Mouse (Mus musculus): ENCODE data around the gene Espn. TPM values are rescaled to one million over a fixed set of nuclear protein-coding genes. Genes with fewer than 3 reads are reported as not detected.

The Espn gene
- polyA plus RNA-seq, 1 experiment from 2014 or later = 1.8 TPM

DNA sequence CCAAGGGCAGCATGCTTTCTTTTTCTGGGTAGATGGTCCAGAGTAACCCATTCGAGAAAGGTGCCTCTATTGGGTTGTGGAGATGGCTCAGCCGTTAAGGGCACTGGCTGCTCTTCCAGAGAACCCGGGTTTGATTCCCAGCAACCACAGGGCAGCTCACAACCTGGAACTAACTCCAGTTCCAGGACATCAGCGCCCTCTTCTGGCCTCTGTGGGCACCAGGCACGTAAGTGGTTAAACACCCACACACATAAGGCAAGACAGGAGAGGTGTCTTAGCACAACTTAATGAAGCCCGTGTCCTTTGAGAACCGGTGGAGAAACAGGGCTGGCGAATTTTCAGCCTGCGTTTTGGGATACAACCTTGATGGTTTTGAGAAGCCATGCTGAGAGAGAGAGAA lies 77.6 kb downstream of the Espn start:
- Histone ChIP-seq H3K9me3 (replicated peaks) (no peaks in the 10 kb centered on the region), H3K4me3 (replicated peaks) (no peak overlapping the region), H3K36me3 (no peaks in the 10 kb centered on the region), H3K4me1 (replicated peaks) (peaks cover 41% of the 10 kb centered on the region), H3K27me3 (peaks cover 6% of the 10 kb centered on the region; the same call in 1 of the 2 replicates), H3K27ac (no peak overlapping the region), H3K4me2 (no peak overlapping the region), H3K9ac (no peak overlapping the region)
- DNase-seq (no peak), ATAC-seq (ENCODE audit: low read depth) (no peak)
- 77% methylated on average over 9 of the region's 9 CpGs for WGBS (ENCODE audit: insufficient replicate concordance)

DNA sequence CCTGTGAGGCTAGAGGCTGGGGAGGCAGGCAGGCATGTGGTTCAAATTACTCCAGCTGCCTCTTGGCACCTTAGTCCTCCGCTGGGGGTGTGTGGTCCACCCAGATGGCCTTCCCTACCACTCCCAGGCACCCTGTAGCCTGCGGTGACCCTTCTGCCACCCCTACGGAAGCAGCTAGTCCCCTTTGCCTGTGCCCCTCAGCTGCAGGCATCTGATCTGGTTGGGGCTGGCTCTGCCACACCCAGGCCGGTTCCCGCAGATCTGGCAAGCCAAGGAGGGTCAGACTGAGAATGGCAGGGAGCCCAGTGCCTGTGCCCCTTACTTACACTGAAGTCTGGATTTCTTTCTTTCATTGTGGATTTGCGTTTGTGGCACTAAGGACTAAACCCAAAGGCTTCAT lies 78.5 kb downstream of the Espn start:
- Histone ChIP-seq H3K27me3 (peaks cover 6% of the 10 kb centered on the region; the same call in 1 of the 2 replicates), H3K27ac (no peak overlapping the region), H3K4me3 (replicated peaks) (no peak overlapping the region), H3K9me3 (replicated peaks) (no peaks in the 10 kb centered on the region), H3K36me3 (no peaks in the 10 kb centered on the region), H3K4me1 (replicated peaks) (peaks cover 41% of the 10 kb centered on the region), H3K4me2 (no peak overlapping the region), H3K9ac (no peak overlapping the region)
- ATAC-seq (ENCODE audit: low read depth) (no peak), DNase-seq (no peak)
- WGBS (ENCODE audit: insufficient replicate concordance) = 65% methylated on average over 6 of the region's 6 CpGs

GRCm38 (mm10) chr4:152072655-152073054 lies 79.5 kb downstream of the Espn start:
- Histone ChIP-seq H3K9ac (no peak overlapping the region), H3K4me3 (replicated peaks) (no peak overlapping the region), H3K9me3 (replicated peaks) (no peaks in the 10 kb centered on the region), H3K4me1 (replicated peaks) (peaks cover 32% of the 10 kb centered on the region), H3K27ac (no peak overlapping the region), H3K27me3 (peaks cover 6% of the 10 kb centered on the region; the same call in 1 of the 2 replicates), H3K4me2 (no peak overlapping the region), H3K36me3 (no peaks in the 10 kb centered on the region)
- ATAC-seq (ENCODE audit: low read depth) (no peak), DNase-seq (no peak)
- 61% methylated on average over 10 of the region's 10 CpGs for WGBS (ENCODE audit: insufficient replicate concordance)

GRCm38 (mm10) chr4:152072121-152072601 lies 80.0 kb downstream of the Espn start, which contains the start of gene Plekhg5:
Plekhg5 (plus strand) TSS chr4:152072498.
- Histone ChIP-seq H3K9me3 (replicated peaks) (no peaks in the 10 kb centered on the region), H3K4me3 (replicated peaks) (no peak within 1 kb of the TSS), H3K27me3 (peaks cover 6% of the 10 kb centered on the region; the same call in 1 of the 2 replicates), H3K4me1 (replicated peaks) (peaks cover 37% of the 10 kb centered on the region), H3K4me2 (no peak within 1 kb of the TSS), H3K9ac (no peak within 1 kb of the TSS), H3K27ac (no peak within 1 kb of the TSS), H3K36me3 (no peaks in the 10 kb centered on the region)
- DNase-seq (no peak), ATAC-seq (ENCODE audit: low read depth) (no peak)
- 23% methylated on average over 10 of the region's 10 CpGs for WGBS (ENCODE audit: insufficient replicate concordance)

DNA sequence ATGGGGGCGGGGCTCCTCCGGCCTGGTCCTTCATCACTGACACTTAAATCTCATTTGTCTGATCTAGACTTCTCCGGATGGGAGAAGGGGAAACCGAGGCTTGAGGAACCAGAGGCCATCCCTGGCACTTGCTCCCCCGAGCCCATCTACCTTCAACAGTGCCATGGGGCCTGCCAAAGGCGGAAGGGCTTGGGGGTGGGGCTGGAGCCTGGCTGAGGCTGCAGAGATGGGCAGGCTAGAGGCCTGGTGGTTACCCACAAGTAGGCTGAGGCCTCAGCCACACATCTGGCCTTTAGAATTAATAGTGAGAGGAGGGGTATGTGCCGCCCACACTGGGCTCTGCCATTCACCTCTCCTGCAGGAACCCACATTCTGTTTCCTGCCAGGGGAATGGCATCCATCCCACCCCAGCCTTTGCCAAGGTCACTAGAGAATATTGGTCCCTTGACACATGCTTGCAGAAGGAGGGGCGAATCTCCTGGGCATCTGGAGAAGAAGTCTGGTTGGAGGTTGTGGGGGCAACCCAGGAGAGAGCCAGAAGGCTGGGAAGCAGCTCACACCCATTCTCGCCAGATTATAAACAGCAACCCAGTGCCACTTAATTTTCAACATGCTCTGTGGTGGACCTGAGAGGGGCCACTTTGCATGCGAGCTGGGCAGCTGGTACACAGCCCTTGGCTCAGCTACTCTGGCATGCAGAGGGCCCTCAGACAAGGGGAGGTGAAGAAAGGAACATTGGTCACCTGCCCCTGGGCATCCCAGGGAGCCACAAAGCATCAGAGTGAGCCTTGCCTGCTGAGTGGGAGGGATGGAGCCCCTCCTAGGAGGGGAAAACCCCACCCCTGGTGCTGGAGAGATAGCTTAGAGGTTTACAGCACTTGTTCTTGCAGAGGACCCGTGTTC lies 81.4 kb downstream of the Espn start:
- Histone ChIP-seq H3K4me2 (no peak overlapping the region), H3K27me3 (peaks cover 6% of the 10 kb centered on the region; the same call in 1 of the 2 replicates), H3K36me3 (no peaks in the 10 kb centered on the region), H3K9ac (no peak overlapping the region), H3K9me3 (replicated peaks) (no peaks in the 10 kb centered on the region), H3K4me3 (replicated peaks) (no peak overlapping the region), H3K27ac (no peak overlapping the region), H3K4me1 (replicated peaks) (peaks cover 37% of the 10 kb centered on the region)
- DNase-seq (no peak), ATAC-seq (ENCODE audit: low read depth) (no peak)
- 42% methylated on average over 11 of the region's 11 CpGs for WGBS (ENCODE audit: insufficient replicate concordance)

Other genes starting within 250 kb of the Espn start
- gene Dnajc11, start 218.7 kb downstream of the Espn start, polyA plus RNA-seq (2015; fragmentation: Nextera tagmentation; extraction: Ambion mirVana) = 58.3 and 66.6 TPM in 2 replicates
- 7.8 and 8.1 TPM in 2 replicates for gene Thap3, start 163.4 kb downstream of the Espn start, polyA plus RNA-seq (2015; fragmentation: Nextera tagmentation; extraction: Ambion mirVana)
- gene Phf13, start 156.1 kb downstream of the Espn start, polyA plus RNA-seq (2015; fragmentation: Nextera tagmentation; extraction: Ambion mirVana) = 5.4 and 6.2 TPM in 2 replicates
- gene Klhl21, start 143.6 kb downstream of the Espn start, polyA plus RNA-seq (2015; fragmentation: Nextera tagmentation; extraction: Ambion mirVana) = 6.0 and 6.5 TPM in 2 replicates
- 7.2 and 9.5 TPM in 2 replicates for gene Zbtb48, start 124.7 kb downstream of the Espn start, polyA plus RNA-seq (2015; fragmentation: Nextera tagmentation; extraction: Ambion mirVana)
- 0.07 TPM in 1 of 2 replicates, not detected in the other for gene Tas1r1, start 113.8 kb downstream of the Espn start, polyA plus RNA-seq (2015; fragmentation: Nextera tagmentation; extraction: Ambion mirVana)
- 21.9 and 24.1 TPM in 2 replicates for gene Nol9, start 113.0 kb downstream of the Espn start, polyA plus RNA-seq (2015; fragmentation: Nextera tagmentation; extraction: Ambion mirVana)
- gene Plekhg5, start 79.9 kb downstream of the Espn start, polyA plus RNA-seq (2015; fragmentation: Nextera tagmentation; extraction: Ambion mirVana) = 4.9 and 5.1 TPM in 2 replicates
- 0.37 and 0.48 TPM in 2 replicates for gene Tnfrsf25, start 36.4 kb downstream of the Espn start, polyA plus RNA-seq (2015; fragmentation: Nextera tagmentation; extraction: Ambion mirVana)
- 0.06 TPM in 1 of 2 replicates, not detected in the other for gene Hes2, start 6.5 kb upstream of the Espn start, polyA plus RNA-seq (2015; fragmentation: Nextera tagmentation; extraction: Ambion mirVana)
- gene Acot7, start 25.8 kb upstream of the Espn start, polyA plus RNA-seq (2015; fragmentation: Nextera tagmentation; extraction: Ambion mirVana) = 24.8 and 25.2 TPM in 2 replicates
- 0.81 and 0.82 TPM in 2 replicates for gene Gpr153, start 121.9 kb upstream of the Espn start, polyA plus RNA-seq (2015; fragmentation: Nextera tagmentation; extraction: Ambion mirVana)
- not detected in 2 replicates for gene Hes3, start 139.3 kb upstream of the Espn start, polyA plus RNA-seq (2015; fragmentation: Nextera tagmentation; extraction: Ambion mirVana)
- gene Icmt, start 144.9 kb upstream of the Espn start, polyA plus RNA-seq (2015; fragmentation: Nextera tagmentation; extraction: Ambion mirVana) = 7.9 and 8.6 TPM in 2 replicates
- 0.27 and 0.31 TPM in 2 replicates for gene Rnf207, start 166.6 kb upstream of the Espn start, polyA plus RNA-seq (2015; fragmentation: Nextera tagmentation; extraction: Ambion mirVana)
- gene Rpl22, start 173.4 kb upstream of the Espn start, polyA plus RNA-seq (2015; fragmentation: Nextera tagmentation; extraction: Ambion mirVana) = 353 and 381 TPM in 2 replicates
- 0.21 and 0.52 TPM in 2 replicates for gene Chd5, start 186.3 kb upstream of the Espn start, polyA plus RNA-seq (2015; fragmentation: Nextera tagmentation; extraction: Ambion mirVana)

All from liver, embryonic 13.5 days (tissue).